Mouse (Mus musculus) hindbrain, embryonic 12.5 days (tissue): ENCODE measurements around the gene Ttll11. TPM values are rescaled to one million over a fixed set of nuclear protein-coding genes. Genes with fewer than 3 reads are reported as not detected.

ENCODE experiments used
- ATAC-seq: fragments of 200-750 bp; cut with Nextera tagmentation; 2 replicates; pipeline ENCODE4 v1.8.0; 2017; ENCODE audit warnings: moderate TSS enrichment; ENCODE audit not compliant: low FRiP score
- H3K27ac ChIP-seq: fragments of 300-500 bp; sonication (generic); 2 replicates; pipeline ENCODE4 v1.5.1; 2016; ENCODE audit warnings: mild to moderate bottlenecking
- H3K27me3 ChIP-seq: fragments of 300-500 bp; sonication (generic); 2 replicates; pipeline ENCODE4 v1.6.1; 2016; ENCODE audit warnings: mild to moderate bottlenecking
- H3K36me3 ChIP-seq: fragments of 300-500 bp; sonication (generic); 2 replicates; pipeline ENCODE4 v1.6.1; 2016; ENCODE audit warnings: mild to moderate bottlenecking
- H3K4me1 ChIP-seq: fragments of 300-500 bp; sonication (generic); 2 replicates; pipeline ENCODE4 v1.6.1; 2016
- H3K4me2 ChIP-seq: fragments of 300-500 bp; sonication (generic); replicated peaks from 2 replicates; pipeline ENCODE4 v1.6.1; 2016; ENCODE audit warnings: mild to moderate bottlenecking
- H3K4me3 ChIP-seq: fragments of 300-500 bp; sonication (generic); 2 replicates; pipeline ENCODE4 v1.5.1; 2016; ENCODE audit warnings: mild to moderate bottlenecking
- H3K9ac ChIP-seq: fragments of 300-500 bp; sonication (generic); 2 replicates; pipeline ENCODE4 v1.6.1; 2016; ENCODE audit warnings: mild to moderate bottlenecking, moderate library complexity
- H3K9me3 ChIP-seq: fragments of 300-500 bp; sonication (generic); replicated peaks from 2 replicates; pipeline ENCODE4 v1.6.1; 2016; ENCODE audit warnings: mild to moderate bottlenecking
- WGBS: fragments of 180-500 bp; shearing (Covaris S2); methylation state at CpG from one replicate; pipeline ENCODE4 v1.1.7; 2016; 5-methylcytosine and 5-hydroxymethylcytosine counted together
- polyA plus RNA-seq: library from polyadenylated mRNA; unstranded; fragments of >200 nt; fragmentation: Nextera tagmentation; extraction: Ambion mirVana; gene quantifications from 2 replicates; pipeline ENCODE4 v1.2.1, GENCODE M21; 2016

Gene Ttll11
- polyA plus RNA-seq, 1 experiment from 2014 or later, result 4.6 TPM

- Histone ChIP-seq H3K4me3 (no peak overlapping the region), H3K9me3 (no peaks in the 10 kb centered on the region), H3K36me3 (no peaks in the 10 kb centered on the region), H3K9ac (no peak overlapping the region), H3K27me3 (no peaks in the 10 kb centered on the region), H3K27ac (no peak overlapping the region), H3K4me1 (no peaks in the 10 kb centered on the region), H3K4me2 (no peak overlapping the region)
- 86% methylated on average over 3 of the region's 3 CpGs for WGBS
- no peak for ATAC-seq
Observed at GRCm38 (mm10) chr2:35890635-35891034, 89.1 kb downstream of the Ttll11 start.

- Histone ChIP-seq H3K27me3 (no peaks in the 10 kb centered on the region), H3K4me2 (no peak overlapping the region), H3K27ac (no peak overlapping the region), H3K4me1 (no peaks in the 10 kb centered on the region), H3K9me3 (no peaks in the 10 kb centered on the region), H3K9ac (no peak overlapping the region), H3K36me3 (no peaks in the 10 kb centered on the region), H3K4me3 (no peak overlapping the region)
- 64% methylated on average over 2 of the region's 2 CpGs for WGBS
- ATAC-seq, result no peak
Observed at GRCm38 (mm10) chr2:35889776-35890175, 89.9 kb downstream of the Ttll11 start.

- peaks cover 12% of the 10 kb centered on the region for H3K4me1 ChIP-seq
- WGBS, result 44% methylated on average over 7 of the region's 7 CpGs
- no peak overlapping the region for H3K4me2 ChIP-seq
- H3K36me3 ChIP-seq, result no peaks in the 10 kb centered on the region
- no peak overlapping the region for H3K27ac ChIP-seq
- H3K4me3 ChIP-seq, result no peak overlapping the region
- H3K27me3 ChIP-seq, result 0 out of 2 replicates have a peak, but pooled peaks cover 4% of the 10 kb centered on the region
- no peak for ATAC-seq
- no peak overlapping the region for H3K9ac ChIP-seq
- H3K9me3 ChIP-seq, result no peaks in the 10 kb centered on the region
Observed at GRCm38 (mm10) chr2:35884296-35884695, 95.4 kb downstream of the Ttll11 start.

DNA sequence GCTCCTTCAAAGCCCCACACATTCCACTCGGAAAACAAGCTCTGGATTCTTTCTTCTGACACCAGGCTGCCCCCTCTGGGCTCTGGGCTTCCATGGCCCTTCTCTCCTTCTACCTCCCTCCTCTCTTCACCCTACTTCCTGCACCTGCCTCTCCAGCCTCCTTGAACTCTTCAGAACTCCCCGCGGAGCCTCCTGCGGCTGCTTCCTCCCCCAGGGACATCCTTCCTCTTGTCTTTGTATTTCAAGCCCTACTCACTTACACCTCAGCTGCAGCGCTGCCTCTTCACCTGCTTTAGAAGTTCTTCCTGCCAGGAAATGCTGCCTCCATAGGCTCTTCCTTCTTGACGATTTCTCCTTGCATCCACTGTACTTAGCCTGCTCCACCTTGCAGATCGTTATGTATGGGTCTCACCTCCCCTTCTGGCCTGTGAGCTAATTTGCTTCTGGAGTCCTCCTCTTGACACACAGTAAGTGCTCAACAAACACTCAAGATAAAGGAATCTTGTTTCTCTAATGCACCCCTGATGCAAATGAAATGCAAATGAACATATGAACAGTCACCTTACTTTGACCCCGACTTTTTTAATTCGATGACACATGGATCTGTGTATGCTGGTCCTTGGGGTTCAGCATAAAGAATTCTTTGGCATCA lies 97.3 kb downstream of the Ttll11 start:
- H3K27ac ChIP-seq, result no peak overlapping the region
- H3K9ac ChIP-seq, result no peak overlapping the region
- 52% methylated on average over 9 of the region's 9 CpGs for WGBS
- no peaks in the 10 kb centered on the region for H3K36me3 ChIP-seq
- 0 out of 2 replicates have a peak, but pooled peaks cover 4% of the 10 kb centered on the region for H3K27me3 ChIP-seq
- no peak overlapping the region for H3K4me3 ChIP-seq
- no peak overlapping the region for H3K4me2 ChIP-seq
- peaks cover 17% of the 10 kb centered on the region for H3K4me1 ChIP-seq
- H3K9me3 ChIP-seq, result no peaks in the 10 kb centered on the region
- no peak for ATAC-seq

DNA sequence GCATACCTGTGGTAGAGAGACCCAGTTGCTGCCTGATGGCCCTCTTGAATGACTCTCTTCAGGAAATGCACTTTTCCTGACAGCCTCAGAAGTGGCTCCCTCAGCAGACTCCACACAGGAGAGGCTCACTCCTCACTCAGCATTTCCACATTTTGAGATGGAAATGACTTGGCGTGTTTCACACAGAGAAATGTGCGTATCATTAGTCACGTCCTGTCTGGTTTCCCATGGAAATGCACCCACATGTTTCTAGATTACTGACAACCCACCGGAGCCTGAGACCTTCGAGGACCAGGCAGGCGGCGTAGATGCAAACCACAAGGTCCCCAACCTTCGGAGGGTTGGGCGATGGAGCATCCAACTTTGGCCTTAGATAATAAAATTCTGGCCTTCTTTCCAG lies 97.8 kb downstream of the Ttll11 start:
- Histone ChIP-seq H3K9me3 (no peaks in the 10 kb centered on the region), H3K4me1 (peaks cover 23% of the 10 kb centered on the region), H3K4me2 (no peak overlapping the region), H3K27me3 (0 out of 2 replicates have a peak, but pooled peaks cover 4% of the 10 kb centered on the region), H3K36me3 (no peaks in the 10 kb centered on the region), H3K27ac (no peak overlapping the region), H3K4me3 (no peak overlapping the region), H3K9ac (no peak overlapping the region)
- no peak for ATAC-seq
- WGBS, result 86% methylated on average over 9 of the region's 9 CpGs

DNA sequence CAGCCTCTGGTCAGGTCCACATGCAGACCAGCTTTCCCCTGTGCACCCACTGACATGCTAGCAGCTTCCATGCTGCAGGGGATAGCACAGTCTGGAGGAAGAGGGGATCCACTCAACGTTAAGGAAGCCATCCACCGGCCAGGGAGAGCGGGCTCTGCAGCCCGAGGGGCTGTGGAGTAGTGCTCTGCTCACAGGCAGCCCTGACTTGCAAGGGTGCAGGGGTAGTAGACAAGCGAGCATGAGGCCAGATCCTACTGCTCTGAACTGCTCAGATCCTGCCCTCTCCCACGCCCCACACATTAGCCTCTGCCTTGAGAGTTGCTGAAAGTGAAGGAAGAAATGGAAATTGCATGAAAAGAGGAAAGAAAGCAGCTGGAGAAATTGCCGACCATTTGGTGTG lies 99.4 kb downstream of the Ttll11 start:
- Histone ChIP-seq H3K9ac (no peak overlapping the region), H3K36me3 (no peaks in the 10 kb centered on the region), H3K4me2 (no peak overlapping the region), H3K27ac (0 out of 2 replicates have a peak overlapping the region, but pooled peaks have one; percentile 30), H3K4me1 (peaks cover 25% of the 10 kb centered on the region), H3K27me3 (0 out of 2 replicates have a peak, but pooled peaks cover 4% of the 10 kb centered on the region), H3K9me3 (no peaks in the 10 kb centered on the region), H3K4me3 (no peak overlapping the region)
- ATAC-seq, result no peak; the same call in 1 of the 2 replicates
- 60% methylated on average over 7 of the region's 7 CpGs for WGBS

DNA sequence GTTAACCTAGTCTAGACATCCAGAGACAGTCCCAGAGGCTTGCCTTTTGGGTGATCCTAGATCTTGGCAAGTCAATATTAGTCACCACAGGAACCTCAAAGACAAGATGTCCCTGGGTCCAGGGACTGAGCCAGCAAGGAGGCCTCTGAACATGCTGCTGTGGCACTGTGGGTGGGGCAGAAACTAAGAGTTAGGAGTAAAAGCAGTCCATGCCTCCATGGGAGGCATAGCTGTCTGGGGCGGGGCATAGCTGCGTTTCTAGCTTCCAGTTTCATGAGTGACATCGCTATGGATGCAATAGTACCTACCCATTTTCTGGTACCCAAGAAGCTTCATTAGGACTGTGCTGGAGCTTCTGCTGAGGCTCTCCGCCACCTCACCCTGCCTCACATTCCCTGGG lies 99.8 kb downstream of the Ttll11 start:
- Histone ChIP-seq H3K4me3 (no peak overlapping the region), H3K4me1 (peaks cover 25% of the 10 kb centered on the region), H3K36me3 (no peaks in the 10 kb centered on the region), H3K27ac (no peak overlapping the region), H3K9ac (no peak overlapping the region), H3K4me2 (no peak overlapping the region), H3K27me3 (0 out of 2 replicates have a peak, but pooled peaks cover 4% of the 10 kb centered on the region), H3K9me3 (no peaks in the 10 kb centered on the region)
- 79% methylated on average over 4 of the region's 4 CpGs for WGBS
- ATAC-seq, result no peak

- no peaks in the 10 kb centered on the region for H3K36me3 ChIP-seq
- H3K4me1 ChIP-seq, result peaks cover 23% of the 10 kb centered on the region
- no peak overlapping the region for H3K4me3 ChIP-seq
- no peaks in the 10 kb centered on the region for H3K9me3 ChIP-seq
- 0 out of 2 replicates have a peak, but pooled peaks cover 4% of the 10 kb centered on the region for H3K27me3 ChIP-seq
- ATAC-seq, result no peak
- no peak overlapping the region for H3K9ac ChIP-seq
- H3K4me2 ChIP-seq, result no peak overlapping the region
- H3K27ac ChIP-seq, result no peak overlapping the region
- 95% methylated on average over 3 of the region's 3 CpGs for WGBS
Observed at GRCm38 (mm10) chr2:35878506-35878905, 101.2 kb downstream of the Ttll11 start.

- H3K4me3 ChIP-seq, result no peak overlapping the region
- H3K4me2 ChIP-seq, result no peak overlapping the region
- no peaks in the 10 kb centered on the region for H3K9me3 ChIP-seq
- no peak for ATAC-seq
- H3K27me3 ChIP-seq, result 0 out of 2 replicates have a peak, but pooled peaks cover 4% of the 10 kb centered on the region
- H3K4me1 ChIP-seq, result peaks cover 20% of the 10 kb centered on the region
- no peak overlapping the region for H3K27ac ChIP-seq
- H3K9ac ChIP-seq, result no peak overlapping the region
- no peaks in the 10 kb centered on the region for H3K36me3 ChIP-seq
- WGBS, result 93% methylated on average over 7 of the region's 7 CpGs
Observed at GRCm38 (mm10) chr2:35875572-35875971, 104.1 kb downstream of the Ttll11 start.

DNA sequence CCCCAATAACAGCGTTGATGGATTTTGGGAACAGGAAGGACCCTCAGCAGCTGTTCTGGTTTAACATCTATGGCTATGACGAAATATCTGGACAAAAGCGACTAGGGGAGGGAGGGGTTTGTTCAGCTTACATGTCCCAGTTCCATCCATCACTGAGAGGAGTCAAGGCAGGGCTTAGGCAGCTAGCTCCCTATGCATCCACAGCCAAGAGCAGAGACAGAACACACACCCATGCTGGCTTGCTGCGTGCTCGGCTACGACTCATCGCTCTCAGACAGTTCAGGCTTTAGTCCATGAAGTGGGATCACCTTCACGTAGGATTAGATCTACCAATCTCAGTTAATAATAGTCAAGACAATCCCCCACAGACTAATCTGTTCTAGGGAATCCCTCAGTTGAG lies 105.3 kb downstream of the Ttll11 start:
- no peak for ATAC-seq
- 89% methylated on average over 8 of the region's 8 CpGs for WGBS
- H3K4me2 ChIP-seq, result no peak overlapping the region

GRCm38 (mm10) chr2:35869165-35869564 lies 110.5 kb downstream of the Ttll11 start:
- Histone ChIP-seq H3K4me2 (no peak overlapping the region), H3K36me3 (no peaks in the 10 kb centered on the region), H3K27me3 (no peaks in the 10 kb centered on the region), H3K9ac (no peak overlapping the region), H3K27ac (no peak overlapping the region), H3K9me3 (no peaks in the 10 kb centered on the region), H3K4me1 (0 out of 2 replicates have a peak, but pooled peaks cover 8% of the 10 kb centered on the region), H3K4me3 (no peak overlapping the region)
- 43% methylated on average over 2 of the region's 2 CpGs for WGBS
- no peak for ATAC-seq

More for the DNA sequence above, 105.3 kb downstream of the Ttll11 start:
- Histone ChIP-seq H3K4me3 (no peak overlapping the region), H3K9ac (no peak overlapping the region), H3K36me3 (no peaks in the 10 kb centered on the region), H3K9me3 (no peaks in the 10 kb centered on the region), H3K27me3 (no peaks in the 10 kb centered on the region), H3K27ac (no peak overlapping the region), H3K4me1 (peaks cover 14% of the 10 kb centered on the region)

DNA sequence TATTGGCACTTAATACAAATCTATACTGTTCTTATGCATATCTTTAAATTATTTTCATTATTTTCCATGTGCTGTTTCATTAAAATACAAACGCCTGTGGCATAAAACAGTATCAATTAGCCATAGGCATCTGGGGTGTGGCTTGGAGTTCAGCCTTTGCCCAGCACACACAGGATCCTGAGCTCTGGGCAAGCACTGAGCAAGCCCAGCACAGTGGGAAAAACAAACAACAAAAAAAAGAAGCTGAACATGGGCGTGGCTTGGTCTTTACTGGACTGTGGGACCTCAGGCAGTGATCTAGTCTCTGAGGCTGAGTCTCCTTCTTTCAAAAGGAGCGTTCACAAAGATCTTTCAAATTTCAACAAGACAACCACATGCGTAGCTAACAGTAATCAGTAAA lies 116.4 kb downstream of the Ttll11 start:
- no peak overlapping the region for H3K4me3 ChIP-seq
- peaks cover 12% of the 10 kb centered on the region for H3K4me1 ChIP-seq
- no peaks in the 10 kb centered on the region; the same call in 1 of the 2 replicates for H3K27me3 ChIP-seq
- H3K36me3 ChIP-seq, result no peaks in the 10 kb centered on the region
- WGBS, result 76% methylated on average over 4 of the region's 4 CpGs
- H3K27ac ChIP-seq, result no peak overlapping the region
- no peak for ATAC-seq
- no peaks in the 10 kb centered on the region for H3K9me3 ChIP-seq
- H3K4me2 ChIP-seq, result no peak overlapping the region
- H3K9ac ChIP-seq, result no peak overlapping the region

- ATAC-seq, result no peak
- Histone ChIP-seq H3K27ac (no peak overlapping the region), H3K4me3 (no peak overlapping the region), H3K4me2 (no peak overlapping the region), H3K9me3 (no peaks in the 10 kb centered on the region), H3K9ac (no peak overlapping the region), H3K4me1 (peaks cover 12% of the 10 kb centered on the region), H3K27me3 (no peaks in the 10 kb centered on the region; the same call in 1 of the 2 replicates), H3K36me3 (no peaks in the 10 kb centered on the region)
- WGBS, result 89% methylated on average over 7 of the region's 7 CpGs
Observed at GRCm38 (mm10) chr2:35861185-35861584, 118.5 kb downstream of the Ttll11 start.
